Mouse (Mus musculus): ENCODE measurements around the gene Gcm1. TPM values are rescaled to one million over a fixed set of nuclear protein-coding genes. Genes with fewer than 3 reads are reported as not detected.

Gcm1 gene
- polyA plus RNA-seq, 1 experiment from 2014 or later = not detected

- Histone ChIP-seq H3K4me2 (no peak overlapping the region), H3K36me3 (peaks cover 62% of the 10 kb centered on the region), H3K4me3 (no peak overlapping the region), H3K9ac (no peak overlapping the region), H3K9me3 (replicated peaks) (no peaks in the 10 kb centered on the region), H3K4me1 (no peaks in the 10 kb centered on the region), H3K27me3 (replicated peaks) (no peaks in the 10 kb centered on the region), H3K27ac (no peak overlapping the region)
- no peak for ATAC-seq
- WGBS (ENCODE audit: insufficient replicate concordance) = 82% methylated on average over 7 of the region's 7 CpGs
Observed at GRCm38 (mm10) chr9:78081835-78082234, 30.1 kb downstream of the Gcm1 start.

- no peak for ATAC-seq
- no peak overlapping the region for H3K4me2 ChIP-seq
- no peak overlapping the region for H3K27ac ChIP-seq
- no peaks in the 10 kb centered on the region for H3K9me3 ChIP-seq (replicated peaks)
- H3K36me3 ChIP-seq = peaks cover 87% of the 10 kb centered on the region
- no peak overlapping the region for H3K9ac ChIP-seq
- H3K4me3 ChIP-seq = no peak overlapping the region
- no peaks in the 10 kb centered on the region for H3K27me3 ChIP-seq (replicated peaks)
- 85% methylated on average over 4 of the region's 4 CpGs for WGBS (ENCODE audit: insufficient replicate concordance)
- no peaks in the 10 kb centered on the region for H3K4me1 ChIP-seq
Observed at GRCm38 (mm10) chr9:78084341-78084740, 32.6 kb downstream of the Gcm1 start.

GRCm38 (mm10) chr9:78085722-78086287, 34.1 kb downstream of the Gcm1 start:
- Histone ChIP-seq H3K27ac (no peak overlapping the region), H3K9ac (no peak overlapping the region), H3K4me3 (no peak overlapping the region), H3K27me3 (replicated peaks) (no peaks in the 10 kb centered on the region), H3K4me2 (no peak overlapping the region), H3K36me3 (peaks cover 94% of the 10 kb centered on the region), H3K9me3 (replicated peaks) (no peaks in the 10 kb centered on the region), H3K4me1 (peaks cover 1% of the 10 kb centered on the region; the same call in 1 of the 2 replicates)
- ATAC-seq = no peak
- 77% methylated on average over 14 of the region's 14 CpGs for WGBS (ENCODE audit: insufficient replicate concordance)

GRCm38 (mm10) chr9:78087751-78088150, 36.0 kb downstream of the Gcm1 start:
- WGBS (ENCODE audit: insufficient replicate concordance) = 89% methylated on average over 9 of the region's 9 CpGs

GRCm38 (mm10) chr9:78088521-78088920, 36.8 kb downstream of the Gcm1 start:
- H3K9ac ChIP-seq = no peak overlapping the region
- 74% methylated on average over 4 of the region's 4 CpGs for WGBS (ENCODE audit: insufficient replicate concordance)
- H3K27ac ChIP-seq = no peak overlapping the region
- no peak overlapping the region for H3K4me3 ChIP-seq
- H3K9me3 ChIP-seq (replicated peaks) = no peaks in the 10 kb centered on the region
- no peak for ATAC-seq
- H3K4me1 ChIP-seq = peaks cover 5% of the 10 kb centered on the region; the same call in 1 of the 2 replicates
- H3K4me2 ChIP-seq = no peak overlapping the region
- no peaks in the 10 kb centered on the region for H3K27me3 ChIP-seq (replicated peaks)
- peaks cover 100% of the 10 kb centered on the region for H3K36me3 ChIP-seq

More at GRCm38 (mm10) chr9:78087751-78088150, 36.0 kb downstream of the Gcm1 start:
- no peak overlapping the region for H3K9ac ChIP-seq
- H3K4me1 ChIP-seq = peaks cover 5% of the 10 kb centered on the region; the same call in 1 of the 2 replicates
- H3K27me3 ChIP-seq (replicated peaks) = no peaks in the 10 kb centered on the region
- no peak overlapping the region for H3K4me3 ChIP-seq
- ATAC-seq = no peak
- H3K9me3 ChIP-seq (replicated peaks) = no peaks in the 10 kb centered on the region
- no peak overlapping the region for H3K27ac ChIP-seq
- no peak overlapping the region for H3K4me2 ChIP-seq
- peaks cover 99% of the 10 kb centered on the region for H3K36me3 ChIP-seq

- WGBS (ENCODE audit: insufficient replicate concordance) = 81% methylated on average over 7 of the region's 7 CpGs
- no peak overlapping the region for H3K4me3 ChIP-seq
- H3K9ac ChIP-seq = no peak overlapping the region
- no peaks in the 10 kb centered on the region for H3K27me3 ChIP-seq (replicated peaks)
- no peak overlapping the region for H3K4me2 ChIP-seq
- peaks cover 100% of the 10 kb centered on the region for H3K36me3 ChIP-seq
- peaks cover 5% of the 10 kb centered on the region; the same call in 1 of the 2 replicates for H3K4me1 ChIP-seq
- no peaks in the 10 kb centered on the region for H3K9me3 ChIP-seq (replicated peaks)
- no peak for ATAC-seq
- no peak overlapping the region for H3K27ac ChIP-seq
Observed at GRCm38 (mm10) chr9:78088971-78089370, 37.2 kb downstream of the Gcm1 start.

GRCm38 (mm10) chr9:78089906-78090305, 38.2 kb downstream of the Gcm1 start:
- Histone ChIP-seq H3K9me3 (replicated peaks) (no peaks in the 10 kb centered on the region), H3K9ac (no peak overlapping the region), H3K27ac (no peak overlapping the region), H3K4me2 (no peak overlapping the region), H3K27me3 (replicated peaks) (no peaks in the 10 kb centered on the region), H3K4me3 (no peak overlapping the region), H3K36me3 (peaks cover 99% of the 10 kb centered on the region), H3K4me1 (peaks cover 5% of the 10 kb centered on the region; the same call in 1 of the 2 replicates)
- 95% methylated on average over 1 of the region's 1 CpGs for WGBS (ENCODE audit: insufficient replicate concordance)
- no peak for ATAC-seq

GRCm38 (mm10) chr9:78090596-78090995, 38.9 kb downstream of the Gcm1 start:
- Histone ChIP-seq H3K4me2 (no peak overlapping the region), H3K36me3 (peaks cover 99% of the 10 kb centered on the region), H3K4me1 (peaks cover 5% of the 10 kb centered on the region; the same call in 1 of the 2 replicates), H3K27ac (no peak overlapping the region), H3K9ac (no peak overlapping the region), H3K4me3 (no peak overlapping the region), H3K27me3 (replicated peaks) (no peaks in the 10 kb centered on the region), H3K9me3 (replicated peaks) (no peaks in the 10 kb centered on the region)
- WGBS (ENCODE audit: insufficient replicate concordance) = 93% methylated on average over 3 of the region's 3 CpGs
- peak; percentile 28; the same call in 1 of the 2 replicates for ATAC-seq

GRCm38 (mm10) chr9:78095686-78096085, 44.0 kb downstream of the Gcm1 start:
- Histone ChIP-seq H3K4me1 (peaks cover 5% of the 10 kb centered on the region; the same call in 1 of the 2 replicates), H3K9me3 (replicated peaks) (peaks cover 13% of the 10 kb centered on the region), H3K36me3 (peaks cover 99% of the 10 kb centered on the region), H3K4me2 (no peak overlapping the region), H3K27me3 (replicated peaks) (no peaks in the 10 kb centered on the region), H3K9ac (no peak overlapping the region), H3K27ac (no peak overlapping the region), H3K4me3 (no peak overlapping the region)
- 92% methylated on average over 12 of the region's 12 CpGs for WGBS (ENCODE audit: insufficient replicate concordance)
- ATAC-seq = no peak

- peaks cover 6% of the 10 kb centered on the region; the same call in 1 of the 2 replicates for H3K4me1 ChIP-seq
Observed at GRCm38 (mm10) chr9:78096376-78096775, 44.7 kb downstream of the Gcm1 start.

GRCm38 (mm10) chr9:78100956-78101355, 49.2 kb downstream of the Gcm1 start:
- H3K36me3 ChIP-seq = peaks cover 84% of the 10 kb centered on the region
- ATAC-seq = no peak
- WGBS (ENCODE audit: insufficient replicate concordance) = 34% methylated on average over 5 of the region's 5 CpGs

More at GRCm38 (mm10) chr9:78096376-78096775, 44.7 kb downstream of the Gcm1 start:
- H3K9me3 ChIP-seq (replicated peaks) = peaks cover 13% of the 10 kb centered on the region
- H3K27me3 ChIP-seq (replicated peaks) = no peaks in the 10 kb centered on the region
- peaks cover 99% of the 10 kb centered on the region for H3K36me3 ChIP-seq
- no peak for ATAC-seq
- H3K4me2 ChIP-seq = no peak overlapping the region
- H3K9ac ChIP-seq = no peak overlapping the region
- 93% methylated on average over 6 of the region's 6 CpGs for WGBS (ENCODE audit: insufficient replicate concordance)
- no peak overlapping the region for H3K4me3 ChIP-seq
- no peak overlapping the region for H3K27ac ChIP-seq

GRCm38 (mm10) chr9:78101431-78101830, 49.7 kb downstream of the Gcm1 start:
- Histone ChIP-seq H3K4me1 (peaks cover 50% of the 10 kb centered on the region), H3K4me2 (no peak overlapping the region), H3K9ac (peak overlapping the region; percentile 7; the same call in 1 of the 2 replicates), H3K27ac (peak overlapping the region; percentile 62), H3K4me3 (no peak overlapping the region), H3K36me3 (peaks cover 82% of the 10 kb centered on the region), H3K9me3 (replicated peaks) (peaks cover 12% of the 10 kb centered on the region), H3K27me3 (replicated peaks) (no peaks in the 10 kb centered on the region)
- no peak for ATAC-seq
- WGBS (ENCODE audit: insufficient replicate concordance) = 46% methylated on average over 4 of the region's 4 CpGs

More at GRCm38 (mm10) chr9:78100956-78101355, 49.2 kb downstream of the Gcm1 start:
- Histone ChIP-seq H3K9me3 (replicated peaks) (peaks cover 13% of the 10 kb centered on the region), H3K27ac (peak overlapping the region; percentile 62; the same call in 1 of the 2 replicates), H3K4me3 (no peak overlapping the region), H3K4me2 (no peak overlapping the region), H3K9ac (no peak overlapping the region), H3K27me3 (replicated peaks) (no peaks in the 10 kb centered on the region), H3K4me1 (peaks cover 46% of the 10 kb centered on the region)

All from liver, embryonic 12.5 days (tissue).